In the genomic region with DNA sequence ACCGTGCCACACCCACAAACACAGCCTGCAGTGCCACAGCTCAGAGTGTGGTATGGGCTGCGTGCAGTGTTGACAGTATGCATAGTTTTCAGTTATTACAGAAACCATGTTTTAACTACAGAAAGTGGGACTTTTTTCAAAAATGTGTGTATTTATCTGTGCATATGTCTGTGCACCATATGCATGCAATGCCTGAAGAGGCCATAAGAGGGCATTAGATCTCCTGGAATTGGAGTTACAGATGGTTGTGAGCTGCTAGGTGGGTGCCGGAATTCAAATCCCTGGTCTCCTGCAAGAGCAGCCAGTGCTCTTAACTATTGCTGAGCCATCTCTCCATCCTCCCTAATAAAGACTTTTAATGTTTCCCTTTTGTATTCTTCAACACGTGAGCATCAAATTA, we compare ENCODE assay signal across 24 mouse cellular contexts. TPM values are rescaled to one million over a fixed set of nuclear protein-coding genes. Genes with fewer than 3 reads are reported as not detected.
DNase-seq lines count a peak whose midpoint lies in the region; ATAC-seq and TF ChIP-seq lines count a peak whose summit lies in the region.
"Had no signal": no experiment of that assay in that cellular context is flagged by ENCODE, and none has a peak within 500 bp of the region (broad histone marks: within the 10 kb centered on the region; RNA-seq: fewer than 3 reads in every experiment).

No protein-coding gene starts in this region.

- H3K27ac ChIP-seq in forebrain, postnatal 0 days (ENCODE audit: low read depth, low read length), result no peak overlapping the region
- no peak overlapping the region for H3K27ac ChIP-seq in forebrain, embryonic 13.5 days
- no peak overlapping the region for H3K27ac ChIP-seq in kidney, postnatal 0 days
- H3K27ac ChIP-seq: forebrain, embryonic 10.5 days; heart, embryonic 10.5 days; heart, embryonic 13.5 days; hindbrain, embryonic 12.5 days; hindbrain, embryonic 15.5 days had no signal

- no peaks in the 10 kb centered on the region for H3K36me3 ChIP-seq in forebrain, postnatal 0 days (ENCODE audit: insufficient read depth)
- no peaks in the 10 kb centered on the region for H3K36me3 ChIP-seq in forebrain, embryonic 13.5 days (ENCODE audit: poor library complexity, severe bottlenecking)
- no peaks in the 10 kb centered on the region for H3K36me3 ChIP-seq in kidney, postnatal 0 days (ENCODE audit: insufficient read depth, low read length)
- no peaks in the 10 kb centered on the region for H3K36me3 ChIP-seq in megakaryocyte, embryonic 14.5 days (replicated peaks; ENCODE audit: low read length)
- H3K36me3 ChIP-seq: forebrain, embryonic 10.5 days; heart, embryonic 10.5 days; heart, embryonic 13.5 days; hindbrain, embryonic 12.5 days; hindbrain, embryonic 15.5 days had no signal

- ATAC-seq in forebrain, postnatal 0 days, result no peak
- ATAC-seq in forebrain, embryonic 13.5 days, result no peak
- ATAC-seq in kidney, postnatal 0 days (replicated peaks; ENCODE audit: low FRiP score, low read depth), result no peak
- no peak for ATAC-seq in megakaryocyte, adult 5-6 weeks (ENCODE audit: poor library complexity, severe bottlenecking)
- ATAC-seq in megakaryocyte progenitor cell, adult 5-6 weeks (replicated peaks; ENCODE audit: poor library complexity), result no peak
- ATAC-seq: forebrain, embryonic 14.5 days had no signal

- H3K4me3 ChIP-seq in forebrain, postnatal 0 days (ENCODE audit: low read depth, low read length), result no peak overlapping the region
- no peak overlapping the region for H3K4me3 ChIP-seq in forebrain, embryonic 13.5 days
- H3K4me3 ChIP-seq in kidney, postnatal 0 days (replicated peaks; ENCODE audit: low read depth, low read length), result no peak overlapping the region
- H3K4me3 ChIP-seq in megakaryocyte, embryonic 14.5 days (replicated peaks), result peak overlapping the region; percentile 73
- H3K4me3 ChIP-seq: forebrain, embryonic 10.5 days; heart, embryonic 10.5 days; heart, embryonic 13.5 days; hindbrain, embryonic 12.5 days; hindbrain, embryonic 15.5 days had no signal

- no peaks in the 10 kb centered on the region for H3K9me3 ChIP-seq in forebrain, postnatal 0 days (ENCODE audit: low read length)
- no peaks in the 10 kb centered on the region for H3K9me3 ChIP-seq in forebrain, embryonic 13.5 days (replicated peaks)
- H3K9me3 ChIP-seq in kidney, postnatal 0 days (replicated peaks; ENCODE audit: low read length), result no peaks in the 10 kb centered on the region
- H3K9me3 ChIP-seq in megakaryocyte, embryonic 14.5 days, result peaks cover 11% of the 10 kb centered on the region; the same call in 1 of the 2 replicates
- H3K9me3 ChIP-seq: forebrain, embryonic 10.5 days; heart, embryonic 10.5 days; heart, embryonic 13.5 days; hindbrain, embryonic 12.5 days; hindbrain, embryonic 15.5 days had no signal

- no peak overlapping the region for H3K4me2 ChIP-seq in forebrain, postnatal 0 days (ENCODE audit: low read depth)
- no peak overlapping the region for H3K4me2 ChIP-seq in forebrain, embryonic 13.5 days
- H3K4me2 ChIP-seq in kidney, postnatal 0 days (ENCODE audit: low read length), result no peak overlapping the region
- H3K4me2 ChIP-seq: heart, embryonic 13.5 days; hindbrain, embryonic 12.5 days; hindbrain, embryonic 15.5 days had no signal

- DNase-seq in forebrain, postnatal 0 days, result no peak
- no peak for DNase-seq in kidney, postnatal 0 days (ENCODE audit: low spot score)
- no peak for DNase-seq in kidney, adult 18-20 months
- peak; percentile 47 for DNase-seq in R1 (ENCODE audit: low read depth, low spot score)
- DNase-seq: adrenal gland, postnatal 10 days; adrenal gland, postnatal 36 days; cerebellum, adult 18-20 months; cerebellum, adult 9-10 months; cerebellum, postnatal 14 days; gastrocnemius, postnatal 25 days; heart, adult 18-20 months had no signal

- H3K4me1 ChIP-seq in forebrain, postnatal 0 days (ENCODE audit: insufficient read depth), result no peaks in the 10 kb centered on the region
- no peaks in the 10 kb centered on the region for H3K4me1 ChIP-seq in forebrain, embryonic 13.5 days
- no peaks in the 10 kb centered on the region for H3K4me1 ChIP-seq in kidney, postnatal 0 days (replicated peaks; ENCODE audit: insufficient read depth, low read length)
- H3K4me1 ChIP-seq in megakaryocyte, embryonic 14.5 days, result no peaks in the 10 kb centered on the region
- H3K4me1 ChIP-seq: forebrain, embryonic 10.5 days; heart, embryonic 13.5 days; hindbrain, embryonic 12.5 days; hindbrain, embryonic 15.5 days had no signal

- no peak overlapping the region for H3K9ac ChIP-seq in forebrain, postnatal 0 days
- H3K9ac ChIP-seq in forebrain, embryonic 13.5 days, result no peak overlapping the region
- no peak overlapping the region for H3K9ac ChIP-seq in kidney, postnatal 0 days (ENCODE audit: low read depth, low read length)
- H3K9ac ChIP-seq: heart, embryonic 13.5 days; hindbrain, embryonic 12.5 days; hindbrain, embryonic 15.5 days had no signal

- 0 out of 2 replicates have a peak, but pooled peaks have one; percentile 10 for TF ChIP-seq CTCF in forebrain, postnatal 0 days (IDR thresholded peaks at IDR 0.05; ENCODE audit: low read depth)
- TF ChIP-seq CTCF in kidney, postnatal 0 days (IDR thresholded peaks at IDR 0.05; ENCODE audit: low read depth), result peak; percentile 10; the same call in 1 of the 2 replicates

- WGBS in forebrain, postnatal 0 days, result 92% methylated on average over 4 of the region's 4 CpGs
- WGBS in forebrain, embryonic 13.5 days, result 88% methylated on average over 4 of the region's 4 CpGs
- WGBS in kidney, postnatal 0 days, result 92% methylated on average over 4 of the region's 4 CpGs

- H3K27me3 ChIP-seq in forebrain, postnatal 0 days (ENCODE audit: insufficient read depth, low read length), result no peaks in the 10 kb centered on the region
- H3K27me3 ChIP-seq in forebrain, embryonic 13.5 days, result no peaks in the 10 kb centered on the region
- H3K27me3 ChIP-seq in kidney, postnatal 0 days (ENCODE audit: insufficient read depth, low read length), result no peaks in the 10 kb centered on the region
- H3K27me3 ChIP-seq in megakaryocyte, embryonic 14.5 days (replicated peaks), result peaks cover 7% of the 10 kb centered on the region
- H3K27me3 ChIP-seq: hindbrain, embryonic 12.5 days; hindbrain, embryonic 15.5 days had no signal

RNA-seq across cellular contexts. Expression of a gene that starts 33.4 kb away (rescaled TPM):
- 3.2 and 9.5 TPM in 2 replicates for total RNA-seq in forebrain, postnatal 0 days (2014; rRNA removed)
- 3.2 and 4.5 TPM in 2 replicates for polyA plus RNA-seq in forebrain, postnatal 0 days (2015; fragmentation: Nextera tagmentation; extraction: Ambion mirVana)
- 2.9 and 3.1 TPM in 2 replicates for polyA plus RNA-seq in forebrain, embryonic 13.5 days (2015; fragmentation: Nextera tagmentation; extraction: Ambion mirVana)
- polyA plus RNA-seq in kidney, postnatal 0 days (2015; fragmentation: Nextera tagmentation; extraction: Ambion mirVana), result 0.20 and 0.22 TPM in 2 replicates
- not detected in 2 replicates for polyA plus RNA-seq in megakaryocyte, embryonic 14.5 days (2012; ENCODE audit: insufficient read depth, low replicate concordance)
- not detected in 2 replicates for total RNA-seq in megakaryocyte, adult 5-6 weeks (2015)
- total RNA-seq in megakaryocyte, adult 5-6 weeks (2017), result not detected in 2 replicates
- not detected in 2 replicates for total RNA-seq in megakaryocyte progenitor cell, adult 5-6 weeks (2015)
- not detected in 2 replicates for total RNA-seq in megakaryocyte progenitor cell, adult 5-6 weeks (2017)
- total RNA-seq: heart, adult 18-20 months; heart, postnatal 25 days; hematopoietic stem cell, adult 5-6 weeks; MEL had no signal
